Mouse (Mus musculus) gastrocnemius, adult 18-20 months (tissue): ENCODE measurements around the gene Xirp1. TPM values are rescaled to one million over a fixed set of nuclear protein-coding genes. Genes with fewer than 3 reads are reported as not detected.

Experiments
- DNase-seq: peaks from one replicate; pipeline ENCODE4 v3.0.0; 2021; ENCODE audit warnings: low spot score
- total RNA-seq, 2 experiments: library from RNA; stranded (reverse); gene quantifications; 2 replicates each; pipeline ENCODE4 v1.2.3; 2021

Gene Xirp1
- total RNA-seq, 2 experiments from 2014 or later = 81.3 to 590 TPM

GRCm38 (mm10) chr9:119972166-119972565, 51.2 kb downstream of the Xirp1 start:
- DNase-seq = no peak

- no peak for DNase-seq
Observed at GRCm38 (mm10) chr9:119970763-119971656, 52.4 kb downstream of the Xirp1 start.

- peak; percentile 50 for DNase-seq
Observed at GRCm38 (mm10) chr9:119970221-119970620, 53.2 kb downstream of the Xirp1 start.

- no peak for DNase-seq
Observed at GRCm38 (mm10) chr9:119969811-119970210, 53.6 kb downstream of the Xirp1 start.

GRCm38 (mm10) chr9:119966221-119966910, 57.0 kb downstream of the Xirp1 start:
- DNase-seq = no peak

- DNase-seq = no peak
Observed at GRCm38 (mm10) chr9:119965186-119965585, 58.2 kb downstream of the Xirp1 start.

GRCm38 (mm10) chr9:119964206-119964605, 59.2 kb downstream of the Xirp1 start:
- DNase-seq = no peak

Other genes with a start within 250 kb of the Xirp1 start
- not detected for gene Scn11a, start 198.1 kb downstream of the Xirp1 start, total RNA-seq
- gene Wdr48, start 128.7 kb downstream of the Xirp1 start, total RNA-seq = 10 to 100 TPM; 10.4 to 11.1 TPM
- gene Gorasp1, start 86.0 kb downstream of the Xirp1 start, total RNA-seq = 10 to 100 TPM; 21.0 to 21.6 TPM
- gene Ttc21a, start 86.0 kb downstream of the Xirp1 start, total RNA-seq = not detected
- gene Csrnp1, start 38.9 kb downstream of the Xirp1 start, total RNA-seq = 10 to 100 TPM; 11.4 to 27.0 TPM
- gene Cx3cr1, start 46.3 kb upstream of the Xirp1 start, total RNA-seq = under 1 TPM in 1 of 2 experiments, not detected in 1; 0.21 TPM
- gene Ccr8, start 68.5 kb upstream of the Xirp1 start, total RNA-seq = not detected
- gene Slc25a38, start 86.8 kb upstream of the Xirp1 start, total RNA-seq = 10 to 100 TPM; 11.6 to 11.7 TPM
- 100 to 1,000 TPM; 401 to 460 TPM for gene Rpsa, start 104.1 kb upstream of the Xirp1 start, total RNA-seq
- not detected for gene Mobp, start 126.1 kb upstream of the Xirp1 start, total RNA-seq